Mouse (Mus musculus): ENCODE data around the gene Bicc1. TPM values are rescaled to one million over a fixed set of nuclear protein-coding genes. Genes with fewer than 3 reads are reported as not detected.

The Bicc1 gene
- total and polyA plus RNA-seq, 3 experiments, result not detected

GRCm38 (mm10) chr10:70902751-70903485, 256.6 kb downstream of the Bicc1 start:
- Histone ChIP-seq H3K79me2 (ENCODE audit: control insufficient read depth, insufficient read depth, low read length, poor library complexity) (no peaks in the 10 kb centered on the region), H3K4me3 (ENCODE audit: control insufficient read depth in 1 of 2, insufficient read depth in 1 of 2, low read depth in 2 of 2, low read length in 2 of 2) (no peak overlapping the region), H3K27me3 (ENCODE audit: control insufficient read depth in 1 of 2, insufficient read depth in 2 of 2, low read length in 2 of 2) (no peaks in the 10 kb centered on the region), H3K4me1 (ENCODE audit: control insufficient read depth in 1 of 2, insufficient read depth in 2 of 2, low read length in 2 of 2) (no peaks in the 10 kb centered on the region), H3K9me3 (replicated peaks; ENCODE audit: insufficient read depth, low read length) (no peaks in the 10 kb centered on the region), H3K9ac (ENCODE audit: control insufficient read depth, low read depth, low read length, poor library complexity, severe bottlenecking) (no peak overlapping the region), H3K36me3 (ENCODE audit: control insufficient read depth in 1 of 2, insufficient read depth in 2 of 2, low read length in 2 of 2) (no peaks in the 10 kb centered on the region), H3K27ac (ENCODE audit: control insufficient read depth, low read depth, low read length) (no peak overlapping the region)
- no peak for DNase-seq (ENCODE audit: low read depth, low spot score)
- TF ChIP-seq MYB (IDR thresholded peaks at IDR 0.05; ENCODE audit: low read depth, low read length) (no peak), MEF2A (IDR thresholded peaks at IDR 0.05; ENCODE audit: extremely low read depth, insufficient replicate concordance, low read depth, low read length, poor library complexity, severe bottlenecking) (no peak), SIN3A (IDR thresholded peaks at IDR 0.05; ENCODE audit: low read length) (no peak), EP300 (IDR thresholded peaks at IDR 0.05; ENCODE audit: low read depth in 1 of 2, low read length in 2 of 2) (no peak), USF2 (IDR thresholded peaks at IDR 0.05; ENCODE audit: borderline replicate concordance in 1 of 2, insufficient read depth in 1 of 2, low read depth in 1 of 2, low read length in 2 of 2) (no peak), UBTF (IDR thresholded peaks at IDR 0.05; ENCODE audit: borderline replicate concordance, insufficient read depth, low read depth, low read length) (no peak)

- Histone ChIP-seq H3K9me3 (replicated peaks; ENCODE audit: insufficient read depth, low read length) (no peaks in the 10 kb centered on the region), H3K79me2 (ENCODE audit: control insufficient read depth, insufficient read depth, low read length, poor library complexity) (no peaks in the 10 kb centered on the region), H3K4me1 (ENCODE audit: control insufficient read depth in 1 of 2, insufficient read depth in 2 of 2, low read length in 2 of 2) (no peaks in the 10 kb centered on the region), H3K27ac (ENCODE audit: control insufficient read depth, low read depth, low read length) (no peak overlapping the region), H3K27me3 (ENCODE audit: control insufficient read depth in 1 of 2, insufficient read depth in 2 of 2, low read length in 2 of 2) (no peaks in the 10 kb centered on the region), H3K9ac (ENCODE audit: control insufficient read depth, low read depth, low read length, poor library complexity, severe bottlenecking) (no peak overlapping the region), H3K36me3 (ENCODE audit: control insufficient read depth in 1 of 2, insufficient read depth in 2 of 2, low read length in 2 of 2) (no peaks in the 10 kb centered on the region), H3K4me3 (ENCODE audit: control insufficient read depth in 1 of 2, insufficient read depth in 1 of 2, low read depth in 2 of 2, low read length in 2 of 2) (no peak overlapping the region)
- TF ChIP-seq MYB (IDR thresholded peaks at IDR 0.05; ENCODE audit: low read depth, low read length) (no peak), SIN3A (IDR thresholded peaks at IDR 0.05; ENCODE audit: low read length) (no peak), RAD21 (IDR thresholded peaks at IDR 0.05; ENCODE audit: low read depth, low read length) (no peak), NRF1 (IDR thresholded peaks at IDR 0.05; ENCODE audit: insufficient read depth, low read depth, low read length, poor library complexity, severe bottlenecking) (no peak)
- no peak for DNase-seq (ENCODE audit: low read depth, low spot score)
Measured at GRCm38 (mm10) chr10:70901193-70901875, 258.2 kb downstream of the Bicc1 start.

- Histone ChIP-seq H3K9me3 (replicated peaks; ENCODE audit: insufficient read depth, low read length) (no peaks in the 10 kb centered on the region), H3K4me3 (ENCODE audit: control insufficient read depth in 1 of 2, insufficient read depth in 1 of 2, low read depth in 2 of 2, low read length in 2 of 2) (no peak overlapping the region), H3K27ac (ENCODE audit: control insufficient read depth, low read depth, low read length) (no peak overlapping the region), H3K36me3 (ENCODE audit: control insufficient read depth in 1 of 2, insufficient read depth in 2 of 2, low read length in 2 of 2) (no peaks in the 10 kb centered on the region), H3K4me1 (ENCODE audit: control insufficient read depth in 1 of 2, insufficient read depth in 2 of 2, low read length in 2 of 2) (no peaks in the 10 kb centered on the region), H3K79me2 (ENCODE audit: control insufficient read depth, insufficient read depth, low read length, poor library complexity) (no peaks in the 10 kb centered on the region), H3K9ac (ENCODE audit: control insufficient read depth, low read depth, low read length, poor library complexity, severe bottlenecking) (no peak overlapping the region), H3K27me3 (ENCODE audit: control insufficient read depth in 1 of 2, insufficient read depth in 2 of 2, low read length in 2 of 2) (no peaks in the 10 kb centered on the region)
- no peak for DNase-seq (ENCODE audit: low read depth, low spot score)
- TF ChIP-seq SMC3 (IDR thresholded peaks at IDR 0.05; ENCODE audit: low read depth, low read length), result no peak
- no peak for TF ChIP-seq GABPA (IDR thresholded peaks at IDR 0.05; ENCODE audit: low read depth, low read length)
- TF ChIP-seq BHLHE40 (IDR thresholded peaks at IDR 0.05; ENCODE audit: borderline replicate concordance, low read depth, low read length), result no peak
- no peak for TF ChIP-seq POLR2AphosphoS5 (IDR thresholded peaks at IDR 0.05; ENCODE audit: borderline replicate concordance, low read depth, low read length)
- no peak for TF ChIP-seq ETS1 (IDR thresholded peaks at IDR 0.05; ENCODE audit: low read depth, low read length)
- no peak for TF ChIP-seq SIN3A (IDR thresholded peaks at IDR 0.05; ENCODE audit: low read length)
Measured at GRCm38 (mm10) chr10:70895891-70896290, 263.6 kb downstream of the Bicc1 start.

All from MEL (cell line).